Mouse (Mus musculus) kidney, embryonic 14.5 days (tissue): ENCODE measurements at regions not wholly inside any gene's neighbourhood (a gene's known extent, or its start where the extent isn't known, plus 50 kb on each side); places are given as distances from the start of the nearest gene placed in this dataset.

Experiments
- ATAC-seq: fragments of 200-750 bp; cut with Nextera tagmentation; 2 replicates; pipeline ENCODE4 v1.8.0; 2017; ENCODE audit warnings: moderate number of reproducible peaks, mild to moderate bottlenecking, moderate TSS enrichment, moderate library complexity; ENCODE audit not compliant: low FRiP score, low TSS enrichment
- H3K27ac ChIP-seq: fragments of 300-500 bp; sonication (generic); 2 replicates; pipeline ENCODE4 v1.5.1; 2014; ENCODE audit warnings: low read depth, mild to moderate bottlenecking, low read length, moderate library complexity, mixed read lengths
- H3K27me3 ChIP-seq: fragments of 300-500 bp; sonication (generic); 2 replicates; pipeline ENCODE4 v1.6.1; 2014; ENCODE audit warnings: mild to moderate bottlenecking, low read length; ENCODE audit not compliant: control insufficient read depth, insufficient read depth
- H3K36me3 ChIP-seq: fragments of 300-500 bp; sonication (generic); 2 replicates; pipeline ENCODE4 v1.6.1; 2014; ENCODE audit warnings: low read length, mixed read lengths; ENCODE audit not compliant: control insufficient read depth, insufficient read depth
- H3K4me1 ChIP-seq: fragments of 300-500 bp; sonication (generic); 2 replicates; pipeline ENCODE4 v1.6.1; 2014; ENCODE audit warnings: low read length, mixed read lengths; ENCODE audit not compliant: control insufficient read depth, insufficient read depth
- H3K4me2 ChIP-seq: fragments of 300-500 bp; sonication (generic); replicated peaks from 2 replicates; pipeline ENCODE4 v1.6.1; 2014; ENCODE audit warnings: low read depth, mild to moderate bottlenecking, low read length
- H3K4me3 ChIP-seq: fragments of 300-500 bp; sonication (generic); 2 replicates; pipeline ENCODE4 v1.5.1; 2014; ENCODE audit warnings: mild to moderate bottlenecking, low read length
- H3K9ac ChIP-seq: fragments of 300-500 bp; sonication (generic); 2 replicates; pipeline ENCODE4 v1.6.1; 2014; ENCODE audit warnings: low read depth, mild to moderate bottlenecking, low read length, moderate library complexity
- H3K9me3 ChIP-seq: fragments of 300-500 bp; sonication (generic); 2 replicates; pipeline ENCODE4 v1.6.1; 2016; ENCODE audit warnings: low read length; ENCODE audit not compliant: control insufficient read depth
- WGBS: fragments of 180-500 bp; shearing (Covaris S2); extraction: QIAGEN DNeasy Blood & Tissue Kit; methylation state at CpG from one replicate; pipeline ENCODE4 v1.1.7; 2014; 5-methylcytosine and 5-hydroxymethylcytosine counted together

GRCm38 (mm10) chr10:44688555-44688954 lies 160.3 kb upstream of the Prdm1 start:
- no peaks in the 10 kb centered on the region for H3K4me1 ChIP-seq
- no peak overlapping the region for H3K4me2 ChIP-seq
- WGBS = 95% methylated on average over 3 of the region's 3 CpGs
- H3K9ac ChIP-seq = no peak overlapping the region
- no peaks in the 10 kb centered on the region for H3K36me3 ChIP-seq
- no peaks in the 10 kb centered on the region for H3K27me3 ChIP-seq
- no peak overlapping the region for H3K27ac ChIP-seq
- H3K9me3 ChIP-seq = no peaks in the 10 kb centered on the region
- ATAC-seq = no peak
- no peak overlapping the region for H3K4me3 ChIP-seq

- no peaks in the 10 kb centered on the region for H3K4me1 ChIP-seq
- H3K4me3 ChIP-seq = no peak overlapping the region
- 73% methylated on average over 4 of the region's 4 CpGs for WGBS
- no peak for ATAC-seq
- H3K9me3 ChIP-seq = no peaks in the 10 kb centered on the region
- H3K4me2 ChIP-seq = no peak overlapping the region
- no peak overlapping the region for H3K9ac ChIP-seq
- H3K27ac ChIP-seq = no peak overlapping the region
- no peaks in the 10 kb centered on the region for H3K36me3 ChIP-seq
- H3K27me3 ChIP-seq = no peaks in the 10 kb centered on the region
Measured at GRCm38 (mm10) chr10:44686055-44686454, 157.8 kb upstream of the Prdm1 start.

- Histone ChIP-seq H3K9ac (no peak overlapping the region), H3K27ac (no peak overlapping the region), H3K9me3 (no peaks in the 10 kb centered on the region), H3K27me3 (no peaks in the 10 kb centered on the region), H3K36me3 (no peaks in the 10 kb centered on the region), H3K4me3 (no peak overlapping the region), H3K4me1 (no peaks in the 10 kb centered on the region), H3K4me2 (no peak overlapping the region)
- ATAC-seq = no peak
- WGBS = 51% methylated on average over 3 of the region's 3 CpGs
Measured at GRCm38 (mm10) chr10:44685215-44685614, 156.9 kb upstream of the Prdm1 start.

- H3K4me1 ChIP-seq = no peaks in the 10 kb centered on the region
- WGBS = 89% methylated on average over 3 of the region's 3 CpGs
- ATAC-seq = no peak
- no peak overlapping the region for H3K4me2 ChIP-seq
- H3K4me3 ChIP-seq = no peak overlapping the region
- H3K9ac ChIP-seq = no peak overlapping the region
- no peaks in the 10 kb centered on the region for H3K9me3 ChIP-seq
- H3K36me3 ChIP-seq = no peaks in the 10 kb centered on the region
- no peak overlapping the region for H3K27ac ChIP-seq
- no peaks in the 10 kb centered on the region for H3K27me3 ChIP-seq
Measured at GRCm38 (mm10) chr10:44676506-44676905, 148.2 kb upstream of the Prdm1 start.

GRCm38 (mm10) chr10:44665509-44666144 lies 137.3 kb upstream of the Prdm1 start:
- Histone ChIP-seq H3K9ac (no peak overlapping the region), H3K27me3 (no peaks in the 10 kb centered on the region), H3K4me1 (no peaks in the 10 kb centered on the region), H3K27ac (no peak overlapping the region), H3K4me2 (no peak overlapping the region), H3K4me3 (no peak overlapping the region), H3K9me3 (no peaks in the 10 kb centered on the region), H3K36me3 (no peaks in the 10 kb centered on the region)
- WGBS = 65% methylated on average over 4 of the region's 4 CpGs
- no peak for ATAC-seq

- Histone ChIP-seq H3K9ac (no peak overlapping the region), H3K4me1 (no peaks in the 10 kb centered on the region), H3K27ac (no peak overlapping the region), H3K4me2 (no peak overlapping the region), H3K36me3 (no peaks in the 10 kb centered on the region), H3K9me3 (no peaks in the 10 kb centered on the region), H3K27me3 (no peaks in the 10 kb centered on the region), H3K4me3 (no peak overlapping the region)
- no peak for ATAC-seq
- 74% methylated on average over 3 of the region's 3 CpGs for WGBS
Measured at GRCm38 (mm10) chr10:44659499-44659898, 131.2 kb upstream of the Prdm1 start.

- Histone ChIP-seq H3K4me1 (no peaks in the 10 kb centered on the region), H3K9ac (no peak overlapping the region), H3K36me3 (no peaks in the 10 kb centered on the region), H3K4me3 (no peak overlapping the region), H3K9me3 (no peaks in the 10 kb centered on the region), H3K4me2 (no peak overlapping the region), H3K27me3 (no peaks in the 10 kb centered on the region), H3K27ac (no peak overlapping the region)
- 78% methylated on average over 5 of the region's 5 CpGs for WGBS
- no peak for ATAC-seq
Measured at GRCm38 (mm10) chr10:44653761-44654160, 125.5 kb upstream of the Prdm1 start.

- Histone ChIP-seq H3K4me3 (no peak overlapping the region), H3K36me3 (no peaks in the 10 kb centered on the region), H3K9me3 (no peaks in the 10 kb centered on the region), H3K27ac (no peak overlapping the region), H3K9ac (no peak overlapping the region), H3K27me3 (no peaks in the 10 kb centered on the region), H3K4me2 (no peak overlapping the region), H3K4me1 (no peaks in the 10 kb centered on the region)
- no peak for ATAC-seq
- whole genome bisulfite sequencing = 30% methylated on average over 5 of the region's 5 CpGs
Measured at GRCm38 (mm10) chr10:44647021-44647420, 118.7 kb upstream of the Prdm1 start.

GRCm38 (mm10) chr10:44646615-44647014 lies 118.3 kb upstream of the Prdm1 start:
- no peak overlapping the region for H3K9ac ChIP-seq
- H3K27ac ChIP-seq = no peak overlapping the region
- no peaks in the 10 kb centered on the region for H3K36me3 ChIP-seq
- no peaks in the 10 kb centered on the region for H3K9me3 ChIP-seq
- H3K4me1 ChIP-seq = no peaks in the 10 kb centered on the region
- H3K4me3 ChIP-seq = no peak overlapping the region
- 81% methylated on average over 5 of the region's 5 CpGs for WGBS
- no peak for ATAC-seq
- no peaks in the 10 kb centered on the region for H3K27me3 ChIP-seq
- no peak overlapping the region for H3K4me2 ChIP-seq
